Mouse (Mus musculus): ENCODE results near the gene 2010106E10Rik. TPM values are rescaled to one million over a fixed set of nuclear protein-coding genes. Genes with fewer than 3 reads are reported as not detected.

The 2010106E10Rik gene
- polyA plus RNA-seq, 1 experiment from 2014 or later, result not detected

Other genes with a start within 250 kb of the 2010106E10Rik start
- 56.3 and 62.2 TPM in 2 replicates for gene Apool, start 183.9 kb upstream of the 2010106E10Rik start, polyA plus RNA-seq (2015; fragmentation: Nextera tagmentation; extraction: Ambion mirVana)
- not detected in 2 replicates for gene Satl1, start 88.5 kb upstream of the 2010106E10Rik start, polyA plus RNA-seq (2015; fragmentation: Nextera tagmentation; extraction: Ambion mirVana)
- gene Zfp711, start 105.3 kb downstream of the 2010106E10Rik start, polyA plus RNA-seq (2015; fragmentation: Nextera tagmentation; extraction: Ambion mirVana), result 12.4 and 12.6 TPM in 2 replicates
- gene Pof1b, start 203.4 kb downstream of the 2010106E10Rik start, polyA plus RNA-seq (2015; fragmentation: Nextera tagmentation; extraction: Ambion mirVana), result 1.8 and 1.9 TPM in 2 replicates